Mouse (Mus musculus): ENCODE data around the gene Mical3.

- TF ChIP-seq CTCF (IDR thresholded peaks at IDR 0.05; ENCODE audit: extremely low read depth, insufficient read depth, low read length) = no peak
- no peak for TF ChIP-seq POLR2A (IDR thresholded peaks at IDR 0.05; ENCODE audit: extremely low read depth, insufficient read depth, low read length)
Measured at GRCm38 (mm10) chr6:121067426-121068086, 63.2 kb downstream of the Mical3 start.

Measured in cortical plate, adult 2 months (tissue).